Mouse (Mus musculus) liver, embryonic 14.5 days (tissue): ENCODE data around the gene Gart. TPM values are rescaled to one million over a fixed set of nuclear protein-coding genes. Genes with fewer than 3 reads are reported as not detected.
"Not testable (repeated sequence)": the region's sequence is repeated elsewhere in the genome, so short reads cannot be mapped to it uniquely, and the experiment has no call there.

Source experiments
- ATAC-seq: fragments of 200-750 bp; cut with Nextera tagmentation; 2 replicates; pipeline ENCODE4 v1.8.0; 2017; ENCODE audit warnings: moderate number of reproducible peaks, mild to moderate bottlenecking, moderate library complexity; ENCODE audit not compliant: insufficient read depth
- DNase-seq, 3 experiments: peaks; one replicate each; pipeline ENCODE4 v3.0.0-alpha.2; 2012 to 2013; ENCODE audit warnings: low read depth in 3 of 3, low spot score in 3 of 3
- H3K27ac ChIP-seq: fragments of 300-500 bp; sonication (generic); 2 replicates; pipeline ENCODE4 v1.5.1; 2014; ENCODE audit warnings: moderate library complexity, mild to moderate bottlenecking, control low read depth, inconsistent platforms
- H3K27me3 ChIP-seq: fragments of 300-500 bp; sonication (generic); 2 replicates; pipeline ENCODE4 v1.6.1; 2014; ENCODE audit warnings: mild to moderate bottlenecking, low read length, moderate library complexity; ENCODE audit not compliant: control insufficient read depth, insufficient read depth
- H3K36me3 ChIP-seq: fragments of 300-500 bp; sonication (generic); replicated peaks from 2 replicates; pipeline ENCODE4 v1.6.1; 2014; ENCODE audit warnings: low read depth; ENCODE audit not compliant: control insufficient read depth, insufficient read depth
- H3K4me1 ChIP-seq, 2 experiments: fragments of 200-500 bp in 1 of 2; fragments of 300-500 bp in 1 of 2; sonication (generic) in 1 of 2; replicated peaks; 2 replicates each; pipeline ENCODE4 v1.6.1; 2012 to 2014; ENCODE audit warnings: antibody characterized with exemption in 1 of 2, inconsistent platforms in 1 of 2, low read length in 1 of 2; ENCODE audit not compliant: control insufficient read depth in 2 of 2, insufficient read depth in 2 of 2
- H3K4me2 ChIP-seq: fragments of 300-500 bp; sonication (generic); 2 replicates; pipeline ENCODE4 v1.6.1; 2014; ENCODE audit warnings: low read depth, mild to moderate bottlenecking, control low read depth, moderate library complexity
- H3K4me3 ChIP-seq, 2 experiments: fragments of 200-500 bp in 1 of 2; fragments of 300-500 bp in 1 of 2; sonication (generic) in 1 of 2; 2 replicates each; pipeline ENCODE4 v1.5.1; 2012 to 2014; ENCODE audit warnings: low read depth in 2 of 2, low read length in 2 of 2, mild to moderate bottlenecking in 2 of 2, control low read depth in 1 of 2, inconsistent platforms in 1 of 2, moderate library complexity in 1 of 2; ENCODE audit not compliant: insufficient read depth in 1 of 2
- H3K9ac ChIP-seq: fragments of 300-500 bp; sonication (generic); replicated peaks from 2 replicates; pipeline ENCODE4 v1.6.1; 2014; ENCODE audit warnings: mild to moderate bottlenecking, control low read depth, moderate library complexity
- H3K9me3 ChIP-seq: fragments of 300-500 bp; sonication (generic); 2 replicates; pipeline ENCODE4 v1.6.1; 2016; ENCODE audit warnings: low read length, mixed read lengths; ENCODE audit not compliant: control insufficient read depth
- CTCF ChIP-seq: IDR thresholded peaks from 2 replicates; pipeline ENCODE4 v1.5.1; 2016; ENCODE audit warnings: antibody characterized with exemption, low read depth, control low read depth
- EP300 ChIP-seq: IDR thresholded peaks from 2 replicates; pipeline ENCODE4 v1.6.1; 2016; ENCODE audit warnings: antibody characterized with exemption, low read depth
- WGBS: fragments of 180-500 bp; shearing (Covaris S2); extraction: QIAGEN DNeasy Blood & Tissue Kit; methylation state at CpG from one replicate; pipeline ENCODE4 v1.1.7; 2014; ENCODE audit not compliant: insufficient replicate concordance; 5-methylcytosine and 5-hydroxymethylcytosine counted together
- polyA plus RNA-seq, 2 experiments: library from polyadenylated mRNA; depleted of rRNA in 1 of 2; stranded (reverse) in 1 of 2; unstranded in 1 of 2; fragments of >200 nt; fragmentation: Nextera tagmentation in 1 of 2; extraction: Ambion mirVana in 1 of 2; gene quantifications; 2 replicates each; pipeline versions ENCODE4 v1.2.1 to v1.2.3; 2012 to 2014

Gene Gart
- polyA plus RNA-seq, 2 experiments: 42.3 to 61.3 TPM

DNA sequence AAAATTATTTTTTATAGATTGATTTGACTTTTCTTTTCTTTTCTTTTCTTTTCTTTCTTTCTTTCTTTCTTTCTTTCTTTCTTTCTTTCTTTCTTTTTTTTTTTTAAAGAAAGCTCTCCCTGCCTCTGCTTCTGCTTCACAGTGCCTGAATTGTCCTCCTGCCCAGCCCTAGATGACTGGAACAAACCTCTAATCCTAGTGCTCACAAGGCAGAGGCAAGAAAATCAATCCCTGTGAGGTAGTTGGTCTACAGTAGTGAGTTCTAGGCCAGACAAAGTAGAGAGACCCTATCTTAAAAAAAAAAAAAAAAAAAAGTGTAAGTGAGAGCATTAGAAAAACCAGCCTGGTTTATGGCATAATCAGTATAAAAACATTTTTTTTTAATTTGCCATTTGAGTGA is 3.0 kb upstream of the Gart start:
- Histone ChIP-seq H3K27ac (no peak overlapping the region), H3K36me3 (peaks cover 28% of the 10 kb centered on the region), H3K4me3 (no peak overlapping the region), H3K27me3 (no peaks in the 10 kb centered on the region), H3K9me3 (no peaks in the 10 kb centered on the region), H3K4me1 (peaks cover 8 to 9% of the 10 kb centered on the region in 2 experiments), H3K9ac (no peak overlapping the region), H3K4me2 (peak overlapping the region; percentile 91)
- ATAC-seq (no peak), DNase-seq (no peak)
- TF ChIP-seq CTCF: no peak
- TF ChIP-seq EP300: no peak

GRCm38 (mm10) chr16:91649246-91649645 is 2.5 kb upstream of the Gart start:
- WGBS: 42% methylated on average over 3 of the region's 3 CpGs
- Histone ChIP-seq H3K4me3 (peak overlapping the region; percentile 52 to 88), H3K9me3 (no peaks in the 10 kb centered on the region), H3K4me1 (peaks cover 10 to 13% of the 10 kb centered on the region in 2 experiments), H3K27me3 (no peaks in the 10 kb centered on the region), H3K36me3 (peaks cover 23% of the 10 kb centered on the region), H3K27ac (no peak overlapping the region; the same call in 1 of the 2 replicates), H3K9ac (peak overlapping the region; percentile 66), H3K4me2 (peak overlapping the region; percentile 91)
- TF ChIP-seq EP300: no peak
- no peak for TF ChIP-seq CTCF
- no peak for ATAC-seq
- no peak for DNase-seq

GRCm38 (mm10) chr16:91648220-91648550 is 1.4 kb upstream of the Gart start:
- Histone ChIP-seq H3K36me3 (peaks cover 17% of the 10 kb centered on the region), H3K9ac (peak overlapping the region; percentile 95), H3K4me1 (peaks cover 10 to 13% of the 10 kb centered on the region in 2 experiments), H3K4me3 (peak overlapping the region; percentile 85 to 88), H3K27ac (peak overlapping the region; percentile 90), H3K4me2 (peak overlapping the region; percentile 91), H3K27me3 (no peaks in the 10 kb centered on the region), H3K9me3 (no peaks in the 10 kb centered on the region)
- DNase-seq: peak; percentile 57 to 59 (median 57)
- peak; percentile 70 for ATAC-seq
- under 1% methylated on average over 24 of the region's 25 CpGs for WGBS
- TF ChIP-seq EP300: no peak
- TF ChIP-seq CTCF: no peak

- H3K4me3 ChIP-seq: peak within 1 kb of the TSS; percentile 85 to 88
- peaks cover 19% of the 10 kb centered on the region for H3K36me3 ChIP-seq
- no peaks in the 10 kb centered on the region for H3K27me3 ChIP-seq
- H3K27ac ChIP-seq: peak within 1 kb of the TSS; percentile 97
- peak within 1 kb of the TSS; percentile 95 for H3K9ac ChIP-seq
- no peaks in the 10 kb centered on the region for H3K9me3 ChIP-seq
- TF ChIP-seq CTCF: no peak
- TF ChIP-seq EP300: 0 out of 2 replicates have a peak, but pooled peaks have one; percentile 5
- ATAC-seq (peak; percentile 90), DNase-seq (peak; percentile 96 to 98 (median 96))
- WGBS: under 1% methylated on average over 70 of the region's 70 CpGs
- H3K4me2 ChIP-seq: peak within 1 kb of the TSS; percentile 99
- H3K4me1 ChIP-seq: peaks cover 10 to 13% of the 10 kb centered on the region in 2 experiments
Observed at GRCm38 (mm10) chr16:91647461-91648219, 888 bp upstream of the Gart start, which contains the start of gene Son. Gene Son, plus strand, starts transcription at chr16:91647506.

DNA sequence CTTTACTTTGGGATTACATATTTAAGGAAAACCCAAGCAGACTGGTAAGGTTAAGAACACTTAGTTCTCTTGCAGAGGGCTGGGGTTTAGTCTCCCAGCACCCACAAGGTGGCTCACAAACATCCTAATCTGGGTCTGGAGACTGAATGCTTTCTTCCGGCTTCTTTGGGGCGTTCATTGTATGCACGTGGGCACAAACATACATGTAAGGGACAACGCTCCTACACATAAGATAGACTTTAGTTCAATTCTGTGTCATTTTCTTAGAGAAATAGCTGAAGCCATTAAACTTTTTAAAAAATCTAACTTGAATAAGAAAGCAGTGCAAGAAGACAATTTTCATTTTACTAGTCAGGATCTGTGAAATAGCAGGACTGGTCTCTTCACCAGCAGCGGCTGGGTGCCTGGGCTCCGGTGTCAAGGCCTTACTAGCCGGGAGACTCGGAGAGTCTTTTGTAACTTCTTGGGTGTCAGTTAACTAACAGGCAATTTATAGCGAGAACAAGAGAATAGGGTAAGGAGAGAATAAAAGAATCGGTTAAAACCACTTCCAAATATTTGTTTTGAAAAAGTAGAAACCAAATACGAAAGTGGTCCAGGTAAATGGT is 653 bp downstream of the Gart start:
- Histone ChIP-seq H3K4me2 (peak overlapping the region; percentile 99), H3K27ac (peak overlapping the region; percentile 67)

DNA sequence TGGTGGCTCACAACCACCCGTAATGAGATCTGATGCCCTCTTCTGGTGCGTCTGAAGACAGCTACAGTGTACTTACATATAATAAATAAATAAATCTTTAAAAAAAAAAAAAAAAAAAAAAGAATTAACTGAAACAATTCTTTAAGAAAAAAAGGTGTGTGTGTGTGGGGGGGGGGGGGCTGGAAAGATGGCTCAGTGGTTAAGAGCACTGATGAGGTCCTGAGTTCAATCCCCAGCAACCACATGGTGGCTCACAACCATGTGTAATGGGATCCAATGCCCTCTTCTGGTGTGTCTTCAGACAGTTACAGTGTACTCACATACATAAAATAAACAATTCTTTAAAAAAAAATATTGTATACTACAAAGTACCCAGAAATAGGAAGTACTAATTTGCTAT is 1.3 kb downstream of the Gart start:
- DNase-seq, H3K27me3 ChIP-seq, H3K9me3 ChIP-seq, H3K27ac ChIP-seq, ATAC-seq, H3K9ac ChIP-seq: not testable (repeated sequence)
- Histone ChIP-seq H3K4me2 (peak overlapping the region; percentile 99), H3K36me3 (peaks cover 22% of the 10 kb centered on the region), H3K4me1 (peaks cover 10 to 13% of the 10 kb centered on the region in 2 experiments), H3K4me3 (peak overlapping the region in 1 of 2 experiments; percentile 88; a peak in 2 of 4 replicates)
- WGBS: no CpG with 5 or more reads among the region's 2 CpGs

More for the DNA sequence above, 653 bp downstream of the Gart start:
- TF ChIP-seq EP300 (no peak), CTCF (peak; percentile 35; the same call in 1 of the 2 replicates)
- no peaks in the 10 kb centered on the region for H3K9me3 ChIP-seq
- peak overlapping the region; percentile 80 for H3K9ac ChIP-seq
- H3K27me3 ChIP-seq: no peaks in the 10 kb centered on the region
- WGBS: 0% methylated on average over 11 of the region's 11 CpGs
- peak overlapping the region; percentile 81 to 88 for H3K4me3 ChIP-seq
- no peak for ATAC-seq
- peak; percentile 51 to 65 (median 56) for DNase-seq
- H3K4me1 ChIP-seq: peaks cover 10 to 13% of the 10 kb centered on the region in 2 experiments
- H3K36me3 ChIP-seq: peaks cover 20% of the 10 kb centered on the region
